Mouse (Mus musculus) heart, adult 2 months (tissue): Measurements from ENCODE around the gene Il1r1.

Experiments
- CTCF ChIP-seq: fragments of 200-600 bp; IDR thresholded peaks from 2 replicates; pipeline ENCODE4 v1.8.1; 2022; ENCODE audit warnings: antibody characterized with exemption, mild to moderate bottlenecking, moderate library complexity
- POLR2A ChIP-seq: fragments of 200-500 bp; IDR thresholded peaks from 2 replicates; pipeline ENCODE4 v1.6.1; 2011; ENCODE audit warnings: mild to moderate bottlenecking, low read depth, low read length, control low read depth; ENCODE audit not compliant: insufficient read depth

DNA sequence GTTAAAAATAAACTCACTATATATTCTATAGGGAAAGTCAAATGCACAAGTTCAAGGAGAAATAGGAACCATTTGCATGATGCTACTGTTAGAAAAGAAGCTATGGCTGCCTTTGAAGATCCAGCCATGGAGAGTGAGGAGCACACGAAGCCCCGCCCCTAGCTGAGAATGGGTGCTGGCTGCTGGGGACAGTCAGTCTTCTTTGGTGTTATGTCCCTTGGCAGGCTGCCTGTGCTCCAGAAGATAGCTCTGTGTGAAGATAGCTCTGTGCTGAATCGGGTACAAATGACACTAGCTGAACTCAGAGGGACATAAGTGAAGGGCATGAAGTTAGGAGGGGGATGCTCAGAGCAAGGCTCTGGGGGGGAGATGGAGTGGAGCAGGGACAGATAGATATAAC, 86.2 kb downstream of the Il1r1 start:
- TF ChIP-seq POLR2A (no peak), CTCF (no peak)
